Mouse (Mus musculus) midbrain, embryonic 10.5 days (tissue): ENCODE results near the gene Wdr5. TPM values are rescaled to one million over a fixed set of nuclear protein-coding genes. Genes with fewer than 3 reads are reported as not detected.
"Not testable (repeated sequence)": the region's sequence is repeated elsewhere in the genome, so short reads cannot be mapped to it uniquely, and the experiment has no call there.

ENCODE experiments used
- DNase-seq: peaks from one replicate; pipeline ENCODE4 v3.0.0-alpha.2; 2017; ENCODE audit warnings: low spot score
- H3K27ac ChIP-seq: fragments of 300-500 bp; sonication (generic); replicated peaks from 2 replicates; pipeline ENCODE4 v1.5.1; 2016; ENCODE audit warnings: mild to moderate bottlenecking
- H3K27me3 ChIP-seq: fragments of 300-500 bp; sonication (generic); 2 replicates; pipeline ENCODE4 v1.6.1; 2016; ENCODE audit warnings: low read depth, mild to moderate bottlenecking; ENCODE audit not compliant: poor library complexity, severe bottlenecking
- H3K36me3 ChIP-seq: fragments of 300-500 bp; sonication (generic); 2 replicates; pipeline ENCODE4 v1.6.1; 2016; ENCODE audit warnings: mild to moderate bottlenecking, moderate library complexity
- H3K4me1 ChIP-seq: fragments of 300-500 bp; sonication (generic); 2 replicates; pipeline ENCODE4 v1.6.1; 2016
- H3K4me3 ChIP-seq: fragments of 300-500 bp; sonication (generic); 2 replicates; pipeline ENCODE4 v1.5.1; 2016; ENCODE audit warnings: mild to moderate bottlenecking, moderate library complexity
- H3K9me3 ChIP-seq: fragments of 300-500 bp; sonication (generic); replicated peaks from 2 replicates; pipeline ENCODE4 v1.6.1; 2016; ENCODE audit warnings: mild to moderate bottlenecking
- WGBS: fragments of 180-500 bp; shearing (Covaris S2); methylation state at CpG from one replicate; pipeline ENCODE4 v1.1.7; 2016; 5-methylcytosine and 5-hydroxymethylcytosine counted together
- polyA plus RNA-seq: library from polyadenylated mRNA; unstranded; fragments of >200 nt; fragmentation: Nextera tagmentation; extraction: Ambion mirVana; gene quantifications from 2 replicates; pipeline ENCODE4 v1.2.1, GENCODE M21; 2016

Wdr5 gene
- polyA plus RNA-seq, 1 experiment from 2014 or later, result 84.1 TPM

- not testable (repeated sequence) for H3K36me3 ChIP-seq, DNase-seq, H3K9me3 ChIP-seq, H3K4me3 ChIP-seq, H3K27me3 ChIP-seq, H3K27ac ChIP-seq
- 82% methylated on average over 3 of the region's 3 CpGs for WGBS
- peaks cover 12% of the 10 kb centered on the region for H3K4me1 ChIP-seq
Measured at GRCm38 (mm10) chr2:27545517-27545916, 30.6 kb downstream of the Wdr5 start.

GRCm38 (mm10) chr2:27546041-27546440 is 31.1 kb downstream of the Wdr5 start:
- not testable (repeated sequence) for H3K27ac ChIP-seq, H3K9me3 ChIP-seq, H3K36me3 ChIP-seq, H3K4me1 ChIP-seq, H3K4me3 ChIP-seq, H3K27me3 ChIP-seq, DNase-seq
- 94% methylated on average over 8 of the region's 8 CpGs for WGBS

- Histone ChIP-seq H3K9me3 (no peaks in the 10 kb centered on the region; the same call in 1 of the 2 replicates), H3K4me1 (no peaks in the 10 kb centered on the region), H3K27ac (no peak overlapping the region), H3K36me3 (no peaks in the 10 kb centered on the region), H3K27me3 (no peaks in the 10 kb centered on the region), H3K4me3 (no peak overlapping the region)
- WGBS, result 32% methylated on average over 1 of the region's 1 CpGs
- no peak for DNase-seq
Measured at GRCm38 (mm10) chr2:27547326-27547725, 32.4 kb downstream of the Wdr5 start.

- Histone ChIP-seq H3K9me3 (no peaks in the 10 kb centered on the region; the same call in 1 of the 2 replicates), H3K4me3 (no peak overlapping the region), H3K27ac (no peak overlapping the region), H3K27me3 (no peaks in the 10 kb centered on the region), H3K4me1 (no peaks in the 10 kb centered on the region), H3K36me3 (no peaks in the 10 kb centered on the region)
- no peak for DNase-seq
- 90% methylated on average over 2 of the region's 2 CpGs for WGBS
Measured at GRCm38 (mm10) chr2:27547986-27548385, 33.0 kb downstream of the Wdr5 start.

GRCm38 (mm10) chr2:27548664-27549369 is 33.9 kb downstream of the Wdr5 start:
- Histone ChIP-seq H3K4me1 (no peaks in the 10 kb centered on the region), H3K4me3 (no peak overlapping the region), H3K27ac (no peak overlapping the region), H3K9me3 (no peaks in the 10 kb centered on the region; the same call in 1 of the 2 replicates), H3K36me3 (no peaks in the 10 kb centered on the region), H3K27me3 (no peaks in the 10 kb centered on the region)
- DNase-seq, result no peak
- WGBS, result 96% methylated on average over 1 of the region's 1 CpGs

GRCm38 (mm10) chr2:27552620-27553287 is 37.8 kb downstream of the Wdr5 start:
- Histone ChIP-seq H3K4me3 (no peak overlapping the region), H3K9me3 (no peaks in the 10 kb centered on the region), H3K4me1 (no peaks in the 10 kb centered on the region), H3K27ac (no peak overlapping the region), H3K36me3 (no peaks in the 10 kb centered on the region), H3K27me3 (peaks cover 4% of the 10 kb centered on the region; the same call in 1 of the 2 replicates)
- peak; percentile 74 for DNase-seq
- 26% methylated on average over 7 of the region's 7 CpGs for WGBS

- H3K4me1 ChIP-seq, result no peaks in the 10 kb centered on the region
- no peak for DNase-seq
- H3K4me3 ChIP-seq, result no peak overlapping the region
- H3K36me3 ChIP-seq, result no peaks in the 10 kb centered on the region
- 84% methylated on average over 9 of the region's 9 CpGs for WGBS
- H3K27me3 ChIP-seq, result peaks cover 4% of the 10 kb centered on the region; the same call in 1 of the 2 replicates
- H3K27ac ChIP-seq, result no peak overlapping the region
- no peaks in the 10 kb centered on the region for H3K9me3 ChIP-seq
Measured at GRCm38 (mm10) chr2:27554308-27554707, 39.4 kb downstream of the Wdr5 start.

GRCm38 (mm10) chr2:27556921-27557320 is 42.0 kb downstream of the Wdr5 start:
- 87% methylated on average over 6 of the region's 6 CpGs for WGBS
- Histone ChIP-seq H3K4me3 (no peak overlapping the region), H3K9me3 (no peaks in the 10 kb centered on the region), H3K36me3 (no peaks in the 10 kb centered on the region), H3K27me3 (peaks cover 4% of the 10 kb centered on the region; the same call in 1 of the 2 replicates), H3K27ac (no peak overlapping the region), H3K4me1 (peaks cover under 1% of the 10 kb centered on the region)
- DNase-seq, result no peak

GRCm38 (mm10) chr2:27560708-27561123 is 45.8 kb downstream of the Wdr5 start:
- Histone ChIP-seq H3K27me3 (0 out of 2 replicates have a peak, but pooled peaks cover 7% of the 10 kb centered on the region), H3K4me3 (no peak overlapping the region), H3K36me3 (no peaks in the 10 kb centered on the region), H3K27ac (no peak overlapping the region), H3K9me3 (no peaks in the 10 kb centered on the region), H3K4me1 (peaks cover 6% of the 10 kb centered on the region)
- DNase-seq, result no peak
- WGBS, result 85% methylated on average over 7 of the region's 7 CpGs

GRCm38 (mm10) chr2:27561159-27561558 is 46.2 kb downstream of the Wdr5 start:
- Histone ChIP-seq H3K4me1 (peaks cover 6% of the 10 kb centered on the region), H3K27me3 (peaks cover 11% of the 10 kb centered on the region; the same call in 1 of the 2 replicates), H3K36me3 (no peaks in the 10 kb centered on the region), H3K9me3 (no peaks in the 10 kb centered on the region), H3K27ac (no peak overlapping the region), H3K4me3 (no peak overlapping the region)
- 92% methylated on average over 1 of the region's 1 CpGs for WGBS
- DNase-seq, result no peak

- no peak overlapping the region for H3K27ac ChIP-seq
- 94% methylated on average over 3 of the region's 3 CpGs for WGBS
- H3K36me3 ChIP-seq, result no peaks in the 10 kb centered on the region
- no peak for DNase-seq
- no peaks in the 10 kb centered on the region for H3K9me3 ChIP-seq
- peaks cover 18% of the 10 kb centered on the region; the same call in 1 of the 2 replicates for H3K27me3 ChIP-seq
- H3K4me3 ChIP-seq, result no peak overlapping the region
- peaks cover 6% of the 10 kb centered on the region for H3K4me1 ChIP-seq
Measured at GRCm38 (mm10) chr2:27561829-27562228, 46.9 kb downstream of the Wdr5 start.

GRCm38 (mm10) chr2:27563641-27564148 is 48.7 kb downstream of the Wdr5 start:
- WGBS, result 82% methylated on average over 9 of the region's 9 CpGs
- H3K4me1 ChIP-seq, result peaks cover 6% of the 10 kb centered on the region
- DNase-seq, result no peak
- H3K9me3 ChIP-seq, result no peaks in the 10 kb centered on the region
- no peak overlapping the region for H3K27ac ChIP-seq
- H3K4me3 ChIP-seq, result no peak overlapping the region
- H3K36me3 ChIP-seq, result no peaks in the 10 kb centered on the region
- H3K27me3 ChIP-seq, result peaks cover 18% of the 10 kb centered on the region; the same call in 1 of the 2 replicates

GRCm38 (mm10) chr2:27564694-27565093 is 49.7 kb downstream of the Wdr5 start:
- Histone ChIP-seq H3K9me3 (no peaks in the 10 kb centered on the region), H3K27ac (no peak overlapping the region), H3K36me3 (no peaks in the 10 kb centered on the region), H3K4me3 (no peak overlapping the region), H3K4me1 (peaks cover 6% of the 10 kb centered on the region), H3K27me3 (peaks cover 18% of the 10 kb centered on the region; the same call in 1 of the 2 replicates)
- WGBS, result 83% methylated on average over 4 of the region's 4 CpGs
- no peak for DNase-seq
